Mouse (Mus musculus) cortical plate, adult 2 months (tissue): ENCODE measurements around the gene Rasa4.

Experiments used
- CTCF ChIP-seq: fragments of 200-500 bp; IDR thresholded peaks from 2 replicates; pipeline ENCODE4 v1.5.1; 2011; ENCODE audit warnings: mild to moderate bottlenecking, control low read depth, low read length; ENCODE audit not compliant: insufficient read depth; ENCODE audit errors: extremely low read depth
- POLR2A ChIP-seq: fragments of 200-500 bp; IDR thresholded peaks from 2 replicates; pipeline ENCODE4 v1.6.1; 2011; ENCODE audit warnings: mild to moderate bottlenecking, low read length, control low read depth; ENCODE audit not compliant: insufficient read depth; ENCODE audit errors: extremely low read depth

- TF ChIP-seq CTCF = peak; percentile 86
- TF ChIP-seq POLR2A = no peak
Measured at GRCm38 (mm10) chr5:136061567-136061966, 22.1 kb upstream of the Rasa4 start.
